Mouse (Mus musculus) brain, embryonic 14.5 days (tissue): Measurements from ENCODE around the gene Slc22a16.

Experiments
- CTCF ChIP-seq: fragments of 200-500 bp; IDR thresholded peaks from 2 replicates; pipeline ENCODE4 v1.5.1; 2012; ENCODE audit warnings: inconsistent platforms, mild to moderate bottlenecking, moderate library complexity, borderline replicate concordance; ENCODE audit not compliant: insufficient read depth, insufficient read length; ENCODE audit errors: extremely low read depth
- POLR2A ChIP-seq: fragments of 200-500 bp; IDR thresholded peaks from 2 replicates; pipeline ENCODE4 v1.6.1; 2012; ENCODE audit warnings: mild to moderate bottlenecking, inconsistent platforms, borderline replicate concordance; ENCODE audit not compliant: poor library complexity, insufficient read depth, insufficient read length, severe bottlenecking; ENCODE audit errors: extremely low read depth

- TF ChIP-seq CTCF (no peak), POLR2A (no peak)
These were observed 28.8 kb upstream of the Slc22a16 start for GRCm38 (mm10) chr10:40541351-40541750.
